Mouse (Mus musculus) layer of hippocampus, adult 9-11 months (tissue): ENCODE measurements around the gene Tulp4.
"Not testable (repeated sequence)": the region's sequence is repeated elsewhere in the genome, so short reads cannot be mapped to it uniquely, and the experiment has no call there.

Experiments
- DNase-seq: peaks from one replicate; pipeline ENCODE4 v3.0.0; 2022

Gene Tulp4

GRCm38 (mm10) chr17:6283137-6283536, 176.9 kb downstream of the Tulp4 start:
- DNase-seq = not testable (repeated sequence)

GRCm38 (mm10) chr17:6286169-6286568, 179.9 kb downstream of the Tulp4 start:
- DNase-seq = not testable (repeated sequence)

- not testable (repeated sequence) for DNase-seq
These were observed 182.8 kb downstream of the Tulp4 start for GRCm38 (mm10) chr17:6289045-6289444.

- not testable (repeated sequence) for DNase-seq
These were observed 187.6 kb downstream of the Tulp4 start for GRCm38 (mm10) chr17:6293882-6294281.

GRCm38 (mm10) chr17:6297060-6297795, 191.0 kb downstream of the Tulp4 start:
- not testable (repeated sequence) for DNase-seq

GRCm38 (mm10) chr17:6300190-6300863, 194.1 kb downstream of the Tulp4 start:
- DNase-seq = not testable (repeated sequence)
